Mouse (Mus musculus) thymus, adult 2 months (tissue): ENCODE measurements at regions not wholly inside any gene's neighbourhood (a gene's known extent, or its start where the extent isn't known, plus 50 kb on each side); places are given as distances from the start of the nearest gene placed in this dataset.

Source experiments
- CTCF ChIP-seq: fragments of 200-500 bp; IDR thresholded peaks from 2 replicates; pipeline ENCODE4 v1.5.1; 2012; ENCODE audit warnings: mild to moderate bottlenecking, control low read depth, low read length, moderate library complexity, borderline replicate concordance; ENCODE audit not compliant: control insufficient read depth, poor library complexity, insufficient read depth; ENCODE audit errors: extremely low read depth
- POLR2A ChIP-seq: fragments of 200-500 bp; IDR thresholded peaks from 2 replicates; pipeline ENCODE4 v1.6.1; 2012; ENCODE audit warnings: mild to moderate bottlenecking, low read length, control low read depth, moderate library complexity; ENCODE audit not compliant: control insufficient read depth, poor library complexity, insufficient read depth; ENCODE audit errors: extremely low read depth

GRCm38 (mm10) chr9:33123841-33124240 lies 487.8 kb downstream of the Ets1 start:
- TF ChIP-seq POLR2A (no peak), CTCF (no peak)
